Mouse (Mus musculus): Measurements from ENCODE around the gene Tmem63c. TPM values are rescaled to one million over a fixed set of nuclear protein-coding genes. Genes with fewer than 3 reads are reported as not detected.

The Tmem63c gene
- polyA plus RNA-seq, 1 experiment = 39.0 TPM

- TF ChIP-seq POLR2A (IDR thresholded peaks at IDR 0.05; ENCODE audit: extremely low read depth, insufficient read depth, low read length) = no peak
- TF ChIP-seq CTCF (IDR thresholded peaks at IDR 0.05; ENCODE audit: extremely low read depth, insufficient read depth, low read length) = peak; percentile 46
- Histone ChIP-seq H3K27ac (ENCODE audit: insufficient read depth, low read length) (no peak overlapping the region), H3K4me3 (ENCODE audit: insufficient read depth, low read length) (no peak overlapping the region), H3K4me1 (ENCODE audit: control insufficient read depth, insufficient read depth, low read length) (peaks cover 7% of the 10 kb centered on the region; the same call in 1 of the 2 replicates)
These were observed 21.8 kb upstream of the Tmem63c start for GRCm38 (mm10) chr12:86999283-86999820.

GRCm38 (mm10) chr12:87000151-87000839 lies 20.8 kb upstream of the Tmem63c start:
- Histone ChIP-seq H3K4me1 (ENCODE audit: control insufficient read depth, insufficient read depth, low read length) (peaks cover 7% of the 10 kb centered on the region; the same call in 1 of the 2 replicates), H3K27ac (ENCODE audit: insufficient read depth, low read length) (no peak overlapping the region), H3K4me3 (ENCODE audit: insufficient read depth, low read length) (no peak overlapping the region)
- no peak for TF ChIP-seq POLR2A (IDR thresholded peaks at IDR 0.05; ENCODE audit: extremely low read depth, insufficient read depth, low read length)
- no peak for TF ChIP-seq CTCF (IDR thresholded peaks at IDR 0.05; ENCODE audit: extremely low read depth, insufficient read depth, low read length)

- Histone ChIP-seq H3K27ac (ENCODE audit: insufficient read depth, low read length) (no peak overlapping the region), H3K4me1 (ENCODE audit: control insufficient read depth, insufficient read depth, low read length) (peaks cover 7% of the 10 kb centered on the region; the same call in 1 of the 2 replicates), H3K4me3 (ENCODE audit: insufficient read depth, low read length) (no peak overlapping the region)
- TF ChIP-seq CTCF (IDR thresholded peaks at IDR 0.05; ENCODE audit: extremely low read depth, insufficient read depth, low read length) (0 out of 2 replicates have a peak, but pooled peaks have one; percentile 6), POLR2A (IDR thresholded peaks at IDR 0.05; ENCODE audit: extremely low read depth, insufficient read depth, low read length) (no peak)
These were observed 20.3 kb upstream of the Tmem63c start for GRCm38 (mm10) chr12:87000840-87001176.

GRCm38 (mm10) chr12:87002209-87002608 lies 18.9 kb upstream of the Tmem63c start:
- H3K4me1 ChIP-seq (ENCODE audit: control insufficient read depth, insufficient read depth, low read length) = peaks cover 7% of the 10 kb centered on the region; the same call in 1 of the 2 replicates
- no peak for TF ChIP-seq POLR2A (IDR thresholded peaks at IDR 0.05; ENCODE audit: extremely low read depth, insufficient read depth, low read length)
- no peak for TF ChIP-seq CTCF (IDR thresholded peaks at IDR 0.05; ENCODE audit: extremely low read depth, insufficient read depth, low read length)
- no peak overlapping the region for H3K4me3 ChIP-seq (ENCODE audit: insufficient read depth, low read length)
- no peak overlapping the region for H3K27ac ChIP-seq (ENCODE audit: insufficient read depth, low read length)

- Histone ChIP-seq H3K27ac (ENCODE audit: insufficient read depth, low read length) (no peak overlapping the region), H3K4me1 (ENCODE audit: control insufficient read depth, insufficient read depth, low read length) (peaks cover 7% of the 10 kb centered on the region; the same call in 1 of the 2 replicates), H3K4me3 (ENCODE audit: insufficient read depth, low read length) (no peak overlapping the region)
- no peak for TF ChIP-seq CTCF (IDR thresholded peaks at IDR 0.05; ENCODE audit: extremely low read depth, insufficient read depth, low read length)
- TF ChIP-seq POLR2A (IDR thresholded peaks at IDR 0.05; ENCODE audit: extremely low read depth, insufficient read depth, low read length) = no peak
These were observed 18.3 kb upstream of the Tmem63c start for GRCm38 (mm10) chr12:87002815-87003214.

GRCm38 (mm10) chr12:87003606-87004005 lies 17.5 kb upstream of the Tmem63c start:
- H3K27ac ChIP-seq (ENCODE audit: insufficient read depth, low read length) = no peak overlapping the region
- peaks cover 7% of the 10 kb centered on the region; the same call in 1 of the 2 replicates for H3K4me1 ChIP-seq (ENCODE audit: control insufficient read depth, insufficient read depth, low read length)
- no peak overlapping the region for H3K4me3 ChIP-seq (ENCODE audit: insufficient read depth, low read length)
- TF ChIP-seq POLR2A (IDR thresholded peaks at IDR 0.05; ENCODE audit: extremely low read depth, insufficient read depth, low read length) = no peak
- TF ChIP-seq CTCF (IDR thresholded peaks at IDR 0.05; ENCODE audit: extremely low read depth, insufficient read depth, low read length) = no peak

GRCm38 (mm10) chr12:87004596-87004995 lies 16.5 kb upstream of the Tmem63c start:
- Histone ChIP-seq H3K27ac (ENCODE audit: insufficient read depth, low read length) (no peak overlapping the region), H3K4me3 (ENCODE audit: insufficient read depth, low read length) (no peak overlapping the region), H3K4me1 (ENCODE audit: control insufficient read depth, insufficient read depth, low read length) (peaks cover 7% of the 10 kb centered on the region; the same call in 1 of the 2 replicates)
- TF ChIP-seq CTCF (IDR thresholded peaks at IDR 0.05; ENCODE audit: extremely low read depth, insufficient read depth, low read length) (no peak), POLR2A (IDR thresholded peaks at IDR 0.05; ENCODE audit: extremely low read depth, insufficient read depth, low read length) (no peak)

- no peak overlapping the region for H3K27ac ChIP-seq (ENCODE audit: insufficient read depth, low read length)
- no peak overlapping the region for H3K4me3 ChIP-seq (ENCODE audit: insufficient read depth, low read length)
- TF ChIP-seq POLR2A (IDR thresholded peaks at IDR 0.05; ENCODE audit: extremely low read depth, insufficient read depth, low read length) (no peak), CTCF (IDR thresholded peaks at IDR 0.05; ENCODE audit: extremely low read depth, insufficient read depth, low read length) (peak; percentile 39)
- no peaks in the 10 kb centered on the region for H3K4me1 ChIP-seq (ENCODE audit: control insufficient read depth, insufficient read depth, low read length)
These were observed 4.1 kb upstream of the Tmem63c start for GRCm38 (mm10) chr12:87017041-87017440.

- no peaks in the 10 kb centered on the region for H3K4me1 ChIP-seq (ENCODE audit: control insufficient read depth, insufficient read depth, low read length)
- TF ChIP-seq POLR2A (IDR thresholded peaks at IDR 0.05; ENCODE audit: extremely low read depth, insufficient read depth, low read length) (no peak), CTCF (IDR thresholded peaks at IDR 0.05; ENCODE audit: extremely low read depth, insufficient read depth, low read length) (no peak)
- no peak overlapping the region for H3K27ac ChIP-seq (ENCODE audit: insufficient read depth, low read length)
- H3K4me3 ChIP-seq (ENCODE audit: insufficient read depth, low read length) = no peak overlapping the region
These were observed 2.4 kb upstream of the Tmem63c start for GRCm38 (mm10) chr12:87018756-87019155.

GRCm38 (mm10) chr12:87022006-87022405 lies 866 bp downstream of the Tmem63c start:
- no peak overlapping the region for H3K27ac ChIP-seq (ENCODE audit: insufficient read depth, low read length)
- H3K4me1 ChIP-seq (ENCODE audit: control insufficient read depth, insufficient read depth, low read length) = peaks cover 2% of the 10 kb centered on the region; the same call in 1 of the 2 replicates
- no peak overlapping the region for H3K4me3 ChIP-seq (ENCODE audit: insufficient read depth, low read length)
- TF ChIP-seq CTCF (IDR thresholded peaks at IDR 0.05; ENCODE audit: extremely low read depth, insufficient read depth, low read length) (no peak), POLR2A (IDR thresholded peaks at IDR 0.05; ENCODE audit: extremely low read depth, insufficient read depth, low read length) (no peak)
